Mouse (Mus musculus) erythroblast, embryonic 14.5 days (primary cell): ENCODE data around the gene Commd9. TPM values are rescaled to one million over a fixed set of nuclear protein-coding genes. Genes with fewer than 3 reads are reported as not detected.
A peak's percentile ranks its signal among the peaks of the same experiment; 100 is the strongest.

ENCODE experiments used
- H3K27me3 ChIP-seq: 2 replicates; pipeline ENCODE4 v1.6.1; 2012; ENCODE audit warnings: inconsistent platforms; ENCODE audit not compliant: control insufficient read depth
- H3K36me3 ChIP-seq: 2 replicates; pipeline ENCODE4 v1.6.1; 2012; ENCODE audit warnings: mild to moderate bottlenecking, inconsistent platforms; ENCODE audit not compliant: control insufficient read depth
- H3K4me1 ChIP-seq: 2 replicates; pipeline ENCODE4 v1.6.1; 2012; ENCODE audit warnings: inconsistent platforms; ENCODE audit not compliant: control insufficient read depth
- H3K4me3 ChIP-seq: replicated peaks from 2 replicates; pipeline ENCODE3; 2012; ENCODE audit warnings: moderate library complexity, mild to moderate bottlenecking, inconsistent platforms
- H3K9me3 ChIP-seq: 2 replicates; pipeline ENCODE4 v1.6.1; 2012; ENCODE audit warnings: low read length, inconsistent platforms, mixed read lengths; ENCODE audit not compliant: control insufficient read depth
- GATA1 ChIP-seq: IDR thresholded peaks from 2 replicates; pipeline ENCODE4 v1.6.1; 2012; ENCODE audit warnings: low read length, inconsistent platforms, mixed read lengths
- TAL1 ChIP-seq: IDR thresholded peaks from 3 replicates; pipeline ENCODE4 v1.6.1; 2012; ENCODE audit warnings: low read length, inconsistent platforms, mixed read lengths
- polyA plus RNA-seq: library from polyadenylated mRNA; stranded (reverse); fragments of >175 nt; gene quantifications from 2 replicates; pipeline ENCODE4 v1.2.3, GENCODE M21; 2012

Commd9 gene
- polyA plus RNA-seq = 1.6 and 4.3 TPM in 2 replicates

DNA sequence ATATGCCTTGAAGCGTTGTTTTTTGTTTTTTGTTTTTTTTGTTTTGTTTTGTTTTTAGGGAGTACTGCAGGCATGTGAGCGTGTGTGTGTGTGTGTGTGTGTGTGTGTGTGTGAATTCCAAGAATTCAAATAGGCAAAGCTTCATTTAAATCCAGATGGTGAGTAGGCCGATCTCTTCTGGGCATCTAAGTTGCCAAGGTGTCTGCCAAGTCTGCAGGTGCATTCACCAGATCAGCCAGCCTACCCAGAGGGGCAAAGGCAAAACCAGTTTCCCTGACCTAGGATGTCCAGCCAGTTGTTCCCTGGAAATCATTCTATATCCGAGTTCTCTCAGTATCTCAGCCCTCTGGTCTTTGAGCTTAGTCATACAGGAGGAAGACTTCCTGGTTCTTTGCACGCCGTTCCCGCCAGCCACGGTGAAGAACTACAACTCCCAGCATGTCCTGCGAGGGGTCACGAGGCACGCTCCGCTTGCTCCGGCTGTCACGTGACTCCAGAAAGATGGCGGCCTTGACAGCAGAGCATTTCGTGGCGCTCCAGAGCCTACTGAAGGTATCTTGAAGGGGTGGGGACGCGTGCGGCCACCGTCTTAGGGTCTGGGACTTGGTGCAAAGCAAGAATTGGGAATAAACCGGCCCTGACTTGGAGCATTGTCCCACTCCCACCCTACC, at the start of gene Commd9:
Gene Commd9 (plus strand): TSS at position 480 of the 671 bp plus-strand sequence.
- TF ChIP-seq TAL1 (no peak), GATA1 (no peak)
- H3K27me3 ChIP-seq = no peaks in the 10 kb centered on the region
- H3K9me3 ChIP-seq = no peaks in the 10 kb centered on the region
- peaks cover 3% of the 10 kb centered on the region; the same call in 1 of the 2 replicates for H3K36me3 ChIP-seq
- H3K4me1 ChIP-seq = peaks cover 25% of the 10 kb centered on the region
- H3K4me3 ChIP-seq = peak within 1 kb of the TSS; percentile 83

- Histone ChIP-seq H3K27me3 (no peaks in the 10 kb centered on the region), H3K36me3 (no peaks in the 10 kb centered on the region), H3K4me3 (no peak overlapping the region), H3K9me3 (no peaks in the 10 kb centered on the region), H3K4me1 (no peaks in the 10 kb centered on the region)
- TF ChIP-seq TAL1 (no peak), GATA1 (no peak)
Measured at GRCm38 (mm10) chr2:101842756-101843155, 43.3 kb upstream of the Commd9 start.

GRCm38 (mm10) chr2:101854792-101855191, 31.3 kb upstream of the Commd9 start:
- no peak for TF ChIP-seq TAL1
- TF ChIP-seq GATA1 = no peak
- Histone ChIP-seq H3K9me3 (no peaks in the 10 kb centered on the region), H3K4me3 (no peak overlapping the region)

GRCm38 (mm10) chr2:101856174-101856573, 29.9 kb upstream of the Commd9 start:
- H3K36me3 ChIP-seq = no peaks in the 10 kb centered on the region
- no peaks in the 10 kb centered on the region for H3K27me3 ChIP-seq
- H3K4me3 ChIP-seq = no peak overlapping the region
- no peak for TF ChIP-seq GATA1
- no peak for TF ChIP-seq TAL1
- H3K4me1 ChIP-seq = no peaks in the 10 kb centered on the region
- H3K9me3 ChIP-seq = no peaks in the 10 kb centered on the region

More at GRCm38 (mm10) chr2:101854792-101855191, 31.3 kb upstream of the Commd9 start:
- Histone ChIP-seq H3K36me3 (no peaks in the 10 kb centered on the region), H3K27me3 (no peaks in the 10 kb centered on the region), H3K4me1 (no peaks in the 10 kb centered on the region)

DNA sequence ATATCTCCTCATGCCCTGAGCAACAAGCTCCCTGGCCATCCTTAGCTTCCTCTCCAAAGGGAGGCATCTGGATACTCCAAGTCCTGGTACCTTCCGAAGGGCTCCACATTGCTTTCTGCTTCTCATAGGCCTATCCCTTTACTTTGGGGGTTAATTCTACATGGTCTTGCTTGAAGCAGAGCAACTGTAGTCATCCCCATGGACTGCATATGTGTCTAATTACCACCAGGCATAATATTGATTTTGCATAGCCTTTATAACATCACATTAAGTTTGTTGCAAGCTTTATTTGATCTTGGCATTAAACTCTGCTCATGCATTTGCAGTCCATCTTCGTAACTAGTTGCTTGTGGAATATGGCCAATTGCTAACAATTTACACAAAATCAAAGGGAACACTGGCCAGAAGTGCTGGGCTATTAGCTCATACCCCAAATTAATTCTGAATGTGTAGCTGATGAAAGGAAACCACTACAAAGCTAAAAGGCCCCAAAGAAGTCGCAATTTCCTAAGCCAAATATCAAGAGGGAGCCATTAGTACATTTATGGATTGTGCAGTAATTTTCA, 25.0 kb upstream of the Commd9 start:
- no peak overlapping the region for H3K4me3 ChIP-seq
- H3K27me3 ChIP-seq = no peaks in the 10 kb centered on the region
- TF ChIP-seq GATA1 (no peak), TAL1 (no peak)
- no peaks in the 10 kb centered on the region for H3K36me3 ChIP-seq
- no peaks in the 10 kb centered on the region for H3K9me3 ChIP-seq
- no peaks in the 10 kb centered on the region for H3K4me1 ChIP-seq

DNA sequence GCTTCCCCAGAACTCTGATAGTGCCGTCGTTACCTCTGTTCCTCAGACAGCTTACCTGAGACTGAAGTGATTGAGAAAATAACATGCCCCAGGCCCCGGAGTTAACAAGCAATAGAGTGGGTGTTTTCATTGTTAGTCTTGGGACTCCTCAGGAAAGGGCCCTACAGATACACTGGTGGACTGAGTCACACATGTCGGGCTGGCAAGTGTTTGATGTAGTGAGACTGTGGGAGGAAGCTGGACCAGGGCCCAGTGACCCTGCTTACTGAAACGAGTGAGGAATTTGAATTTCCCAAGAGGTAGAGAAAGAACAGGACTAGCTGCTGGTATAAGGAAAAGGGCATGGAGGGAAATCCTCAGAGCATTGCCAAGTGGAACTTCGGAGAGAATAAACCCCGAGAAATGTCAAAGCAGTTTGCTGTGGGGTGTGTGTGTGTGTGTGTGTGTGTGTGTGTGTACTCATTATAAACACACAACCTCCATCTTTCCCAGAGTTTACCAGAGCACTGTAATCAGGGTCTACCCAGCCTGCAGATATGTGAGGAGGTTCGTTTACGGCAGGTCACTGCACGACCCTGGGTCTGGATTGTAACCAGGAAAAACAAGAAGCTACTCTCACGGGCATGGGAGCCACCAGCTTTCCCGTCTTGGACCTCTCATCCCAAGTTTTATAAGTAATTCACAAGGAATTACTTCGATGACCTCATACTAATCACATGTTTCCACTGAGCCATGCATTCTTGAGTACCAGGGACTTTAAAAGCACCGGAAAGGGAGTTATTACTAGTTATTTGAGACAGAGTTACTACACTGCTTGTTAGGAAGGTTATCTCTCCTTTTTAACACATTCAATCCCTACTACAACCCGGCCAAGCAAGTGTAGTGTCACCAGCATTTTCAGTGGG, 23.6 kb upstream of the Commd9 start:
- Histone ChIP-seq H3K36me3 (no peaks in the 10 kb centered on the region), H3K4me1 (no peaks in the 10 kb centered on the region), H3K27me3 (no peaks in the 10 kb centered on the region), H3K4me3 (no peak overlapping the region), H3K9me3 (no peaks in the 10 kb centered on the region)
- TF ChIP-seq GATA1 (no peak), TAL1 (no peak)

DNA sequence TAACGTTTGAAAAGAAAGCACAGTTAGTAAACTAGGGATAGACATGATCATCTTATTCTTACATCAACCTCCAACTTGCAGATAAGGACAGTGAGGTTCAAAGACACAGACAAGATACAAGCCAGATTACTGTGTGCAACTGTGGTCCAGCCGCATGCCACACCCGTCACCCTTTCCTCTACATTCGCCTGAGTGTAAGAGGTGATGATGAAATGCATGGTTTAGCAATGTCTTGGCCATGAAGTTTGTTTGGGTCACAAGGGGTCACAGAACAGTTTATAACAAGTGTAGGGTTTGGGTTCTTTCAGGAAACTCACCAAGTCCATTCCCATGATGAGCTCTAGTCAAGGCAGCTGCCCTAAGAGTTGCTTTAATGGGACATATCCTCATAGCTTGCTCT, 17.4 kb upstream of the Commd9 start:
- H3K9me3 ChIP-seq = no peaks in the 10 kb centered on the region
- no peaks in the 10 kb centered on the region for H3K27me3 ChIP-seq
- no peaks in the 10 kb centered on the region for H3K4me1 ChIP-seq
- no peaks in the 10 kb centered on the region for H3K36me3 ChIP-seq
- TF ChIP-seq TAL1 = no peak
- no peak for TF ChIP-seq GATA1
- no peak overlapping the region for H3K4me3 ChIP-seq

DNA sequence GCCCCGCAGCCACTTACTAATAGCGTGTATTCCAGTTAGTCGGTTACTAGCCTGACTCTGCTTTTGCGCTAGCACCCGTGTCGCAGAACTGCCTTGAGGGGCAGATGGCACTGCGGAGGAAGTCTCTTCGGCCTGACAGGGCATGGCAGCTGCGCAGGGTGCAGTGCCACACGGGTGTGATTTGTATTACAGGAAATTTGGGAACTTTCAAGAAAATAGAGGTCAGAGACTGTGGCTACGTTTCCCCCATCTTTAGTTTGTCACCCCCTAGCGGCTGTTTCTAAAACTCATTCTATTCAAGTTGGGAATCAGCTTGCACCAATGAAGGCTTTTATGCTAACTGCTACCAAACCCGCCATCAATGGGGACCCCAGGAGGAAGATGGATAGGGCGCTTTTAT, 14.9 kb upstream of the Commd9 start:
- Histone ChIP-seq H3K36me3 (no peaks in the 10 kb centered on the region), H3K4me3 (no peak overlapping the region), H3K4me1 (no peaks in the 10 kb centered on the region), H3K9me3 (no peaks in the 10 kb centered on the region), H3K27me3 (no peaks in the 10 kb centered on the region)
- TF ChIP-seq GATA1 (no peak), TAL1 (no peak)

- Histone ChIP-seq H3K27me3 (no peaks in the 10 kb centered on the region; the same call in 1 of the 2 replicates), H3K4me3 (no peak overlapping the region), H3K4me1 (peaks cover 19% of the 10 kb centered on the region), H3K36me3 (no peaks in the 10 kb centered on the region), H3K9me3 (no peaks in the 10 kb centered on the region)
- TF ChIP-seq GATA1 (no peak), TAL1 (no peak)
Measured at GRCm38 (mm10) chr2:101881471-101882162, 4.4 kb upstream of the Commd9 start.
